Mouse (Mus musculus): ENCODE data around the gene Hoxd10. TPM values are rescaled to one million over a fixed set of nuclear protein-coding genes. Genes with fewer than 3 reads are reported as not detected.

Hoxd10 gene
- total and polyA plus RNA-seq, 2 experiments = not detected

GRCm38 (mm10) chr2:74703720-74704392, 12.1 kb downstream of the Hoxd10 start:
- Histone ChIP-seq H3K4me3 (ENCODE audit: insufficient read depth, low read depth, low read length) (no peak overlapping the region), H3K27me3 (ENCODE audit: control insufficient read depth, insufficient read depth, low read length) (peaks cover 47% of the 10 kb centered on the region), H3K27ac (replicated peaks; ENCODE audit: insufficient read depth, low read depth, low read length) (no peak overlapping the region), H3K4me1 (ENCODE audit: control insufficient read depth, insufficient read depth, low read length) (no peaks in the 10 kb centered on the region), H3K9ac (ENCODE audit: low read depth, low read length) (no peak overlapping the region), H3K79me2 (ENCODE audit: control insufficient read depth, insufficient read depth, low read length) (no peaks in the 10 kb centered on the region), H3K36me3 (ENCODE audit: control insufficient read depth, insufficient read depth, low read length) (no peaks in the 10 kb centered on the region)
- 5% methylated on average over 26 of the region's 26 CpGs for WGBS
- TF ChIP-seq CTCF (IDR thresholded peaks at IDR 0.05; ENCODE audit: low read depth, low read length) (no peak), POLR2A (IDR thresholded peaks at IDR 0.05; ENCODE audit: extremely low read depth, insufficient read depth, low read length) (no peak)
- no peak for DNase-seq (ENCODE audit: extremely low read depth, low read depth, low spot score)

- Histone ChIP-seq H3K9ac (ENCODE audit: low read depth, low read length) (no peak within 1 kb of the TSS), H3K79me2 (ENCODE audit: control insufficient read depth, insufficient read depth, low read length) (no peaks in the 10 kb centered on the region), H3K4me1 (ENCODE audit: control insufficient read depth, insufficient read depth, low read length) (no peaks in the 10 kb centered on the region), H3K36me3 (ENCODE audit: control insufficient read depth, insufficient read depth, low read length) (no peaks in the 10 kb centered on the region), H3K27me3 (ENCODE audit: control insufficient read depth, insufficient read depth, low read length) (peaks cover 50% of the 10 kb centered on the region), H3K27ac (replicated peaks; ENCODE audit: insufficient read depth, low read depth, low read length) (no peak within 1 kb of the TSS), H3K4me3 (ENCODE audit: insufficient read depth, low read depth, low read length) (peak within 1 kb of the TSS; percentile 23; the same call in 1 of the 2 replicates)
- no peak for TF ChIP-seq POLR2A (IDR thresholded peaks at IDR 0.05; ENCODE audit: extremely low read depth, insufficient read depth, low read length)
- no peak for TF ChIP-seq CTCF (IDR thresholded peaks at IDR 0.05; ENCODE audit: low read depth, low read length)
- DNase-seq (ENCODE audit: extremely low read depth, low read depth, low spot score) = no peak
- 5% methylated on average over 51 of the region's 52 CpGs for WGBS
Measured at GRCm38 (mm10) chr2:74704393-74704998, 12.8 kb downstream of the Hoxd10 start, which contains the start of gene Hoxd8. Gene Hoxd8, plus strand, starts transcription at chr2:74704615.

- Histone ChIP-seq H3K27me3 (ENCODE audit: control insufficient read depth, insufficient read depth, low read length) (peaks cover 45% of the 10 kb centered on the region), H3K4me3 (ENCODE audit: insufficient read depth, low read depth, low read length) (peak overlapping the region; percentile 23; the same call in 1 of the 2 replicates), H3K79me2 (ENCODE audit: control insufficient read depth, insufficient read depth, low read length) (no peaks in the 10 kb centered on the region), H3K36me3 (ENCODE audit: control insufficient read depth, insufficient read depth, low read length) (no peaks in the 10 kb centered on the region), H3K4me1 (ENCODE audit: control insufficient read depth, insufficient read depth, low read length) (no peaks in the 10 kb centered on the region), H3K9ac (ENCODE audit: low read depth, low read length) (no peak overlapping the region), H3K27ac (replicated peaks; ENCODE audit: insufficient read depth, low read depth, low read length) (no peak overlapping the region)
- no peak for DNase-seq (ENCODE audit: extremely low read depth, low read depth, low spot score)
- WGBS = 3% methylated on average over 66 of the region's 66 CpGs
- no peak for TF ChIP-seq CTCF (IDR thresholded peaks at IDR 0.05; ENCODE audit: low read depth, low read length)
- TF ChIP-seq POLR2A (IDR thresholded peaks at IDR 0.05; ENCODE audit: extremely low read depth, insufficient read depth, low read length) = no peak
Measured at GRCm38 (mm10) chr2:74704999-74705466, 13.3 kb downstream of the Hoxd10 start.

GRCm38 (mm10) chr2:74705467-74706089, 13.9 kb downstream of the Hoxd10 start:
- Histone ChIP-seq H3K36me3 (ENCODE audit: control insufficient read depth, insufficient read depth, low read length) (no peaks in the 10 kb centered on the region), H3K9ac (ENCODE audit: low read depth, low read length) (no peak overlapping the region), H3K4me1 (ENCODE audit: control insufficient read depth, insufficient read depth, low read length) (no peaks in the 10 kb centered on the region), H3K4me3 (ENCODE audit: insufficient read depth, low read depth, low read length) (no peak overlapping the region; the same call in 1 of the 2 replicates), H3K27ac (replicated peaks; ENCODE audit: insufficient read depth, low read depth, low read length) (no peak overlapping the region), H3K27me3 (ENCODE audit: control insufficient read depth, insufficient read depth, low read length) (peaks cover 43% of the 10 kb centered on the region), H3K79me2 (ENCODE audit: control insufficient read depth, insufficient read depth, low read length) (no peaks in the 10 kb centered on the region)
- WGBS = 2% methylated on average over 69 of the region's 85 CpGs
- TF ChIP-seq CTCF (IDR thresholded peaks at IDR 0.05; ENCODE audit: low read depth, low read length) = no peak
- no peak for TF ChIP-seq POLR2A (IDR thresholded peaks at IDR 0.05; ENCODE audit: extremely low read depth, insufficient read depth, low read length)
- no peak for DNase-seq (ENCODE audit: extremely low read depth, low read depth, low spot score)

- Histone ChIP-seq H3K79me2 (ENCODE audit: control insufficient read depth, insufficient read depth, low read length) (no peaks in the 10 kb centered on the region), H3K27me3 (ENCODE audit: control insufficient read depth, insufficient read depth, low read length) (peaks cover 45% of the 10 kb centered on the region), H3K9ac (ENCODE audit: low read depth, low read length) (no peak overlapping the region), H3K27ac (replicated peaks; ENCODE audit: insufficient read depth, low read depth, low read length) (no peak overlapping the region), H3K4me1 (ENCODE audit: control insufficient read depth, insufficient read depth, low read length) (no peaks in the 10 kb centered on the region), H3K4me3 (ENCODE audit: insufficient read depth, low read depth, low read length) (no peak overlapping the region), H3K36me3 (ENCODE audit: control insufficient read depth, insufficient read depth, low read length) (no peaks in the 10 kb centered on the region)
- WGBS = 8% methylated on average over 13 of the region's 13 CpGs
- TF ChIP-seq CTCF (IDR thresholded peaks at IDR 0.05; ENCODE audit: low read depth, low read length) = no peak
- TF ChIP-seq POLR2A (IDR thresholded peaks at IDR 0.05; ENCODE audit: extremely low read depth, insufficient read depth, low read length) = no peak
- no peak for DNase-seq (ENCODE audit: extremely low read depth, low read depth, low spot score)
Measured at GRCm38 (mm10) chr2:74706393-74706960, 14.8 kb downstream of the Hoxd10 start.
